Mouse (Mus musculus) layer of hippocampus, adult 18-20 months (tissue): ENCODE measurements around the gene Gm4498. TPM values are rescaled to one million over a fixed set of nuclear protein-coding genes. Genes with fewer than 3 reads are reported as not detected.
"Not testable (repeated sequence)": the region's sequence is repeated elsewhere in the genome, so short reads cannot be mapped to it uniquely, and the experiment has no call there.

Experiments
- DNase-seq, 2 experiments: peaks; one replicate each; pipeline ENCODE4 v3.0.0; 2022; ENCODE audit warnings: low spot score in 2 of 2
- long read RNA-seq: library from polyadenylated mRNA; stranded (forward); transcript quantifications from one replicate; pipeline ENCODE4 v2.0.0, GENCODE M21; 2021
- total RNA-seq, 2 experiments: library from RNA; stranded (reverse); gene quantifications; 2 replicates each; pipeline ENCODE4 v1.2.3; 2021

Gene Gm4498
- total RNA-seq = not detected
- long read RNA-seq = 0 reads

- not testable (repeated sequence) for DNase-seq
Measured at GRCm38 (mm10) chr7:20233728-20234127, at the start of gene Gm4498. Gene Gm4498, minus strand, starts transcription at chr7:20233828.

GRCm38 (mm10) chr7:20262734-20263133 lies 29.1 kb upstream of the Gm4498 start, which contains the start of gene Gm5890:
Gene Gm5890, minus strand, starts transcription at chr7:20262834.
- not testable (repeated sequence) for DNase-seq

- DNase-seq = not testable (repeated sequence)
Measured at GRCm38 (mm10) chr7:20205507-20205906, 28.1 kb downstream of the Gm4498 start, which contains the start of gene Gm6164. Gene Gm6164, minus strand, starts transcription at chr7:20205607.

GRCm38 (mm10) chr7:20193410-20193809 lies 40.2 kb downstream of the Gm4498 start, which contains the start of gene Vmn1r95:
Gene Vmn1r95, plus strand, starts transcription at chr7:20193710.
- not testable (repeated sequence) for DNase-seq

Other genes with a start within 250 kb of the Gm4498 start
- not detected for gene Nlrp9b, start 242.4 kb downstream of the Gm4498 start, total RNA-seq
- gene Vmn1r91, start 134.1 kb downstream of the Gm4498 start, total RNA-seq = not detected
- not detected for gene Gm16442, start 111.2 kb downstream of the Gm4498 start, total RNA-seq
- not detected for gene Vmn1r93, start 94.7 kb downstream of the Gm4498 start, total RNA-seq
- not detected for gene Vmn1r94, start 65.5 kb downstream of the Gm4498 start, total RNA-seq
- gene Vmn1r95, start 40.1 kb downstream of the Gm4498 start, total RNA-seq = not detected
- not detected for gene Gm6164, start 28.2 kb downstream of the Gm4498 start, total RNA-seq
- gene Gm5890, start 29.0 kb upstream of the Gm4498 start, total RNA-seq = not detected
- not detected for gene Gm4133, start 100.2 kb upstream of the Gm4498 start, total RNA-seq
- not detected for gene Gm5728, start 141.6 kb upstream of the Gm4498 start, total RNA-seq
- not detected for gene Vmn1r100, start 184.1 kb upstream of the Gm4498 start, total RNA-seq
- not detected for gene Vmn1r101, start 208.8 kb upstream of the Gm4498 start, total RNA-seq
- gene Gm10670, start 241.1 kb upstream of the Gm4498 start, total RNA-seq = not detected